Mouse (Mus musculus) adrenal gland, adult 18-20 months (tissue): Measurements from ENCODE around the gene Mvb12b. TPM values are rescaled to one million over a fixed set of nuclear protein-coding genes. Genes with fewer than 3 reads are reported as not detected.

Experiments used
- DNase-seq, 2 experiments: peaks; one replicate each; pipeline ENCODE4 v3.0.0; 2021 to 2022; ENCODE audit warnings: low spot score in 2 of 2
- total RNA-seq, 2 experiments: library from RNA; stranded (reverse); gene quantifications; 1 replicate in 1 of 2; 2 replicates in 1 of 2; pipeline ENCODE4 v1.2.3; 2021

Mvb12b gene
- total RNA-seq, 2 experiments from 2014 or later: 17.4 to 21.9 TPM

DNA sequence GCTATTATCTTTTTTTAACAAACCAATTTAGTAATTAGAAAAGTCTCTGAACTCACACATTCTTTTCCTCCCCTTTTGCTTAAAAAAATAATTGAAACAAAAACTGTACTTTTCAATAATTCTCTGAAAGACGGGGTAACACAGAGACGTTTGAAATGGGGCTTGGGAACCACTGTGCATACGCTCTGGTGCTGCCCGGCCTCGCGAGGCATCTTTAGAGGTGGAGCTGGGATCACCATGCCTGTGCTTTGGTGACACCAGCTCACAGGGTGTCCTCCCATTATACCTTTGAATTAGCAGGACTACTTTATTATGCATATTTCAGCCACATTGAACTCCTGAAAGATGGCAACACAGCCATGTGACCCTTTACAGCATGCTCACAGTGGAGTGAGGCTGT, 101.7 kb downstream of the Mvb12b start:
- DNase-seq: no peak

DNA sequence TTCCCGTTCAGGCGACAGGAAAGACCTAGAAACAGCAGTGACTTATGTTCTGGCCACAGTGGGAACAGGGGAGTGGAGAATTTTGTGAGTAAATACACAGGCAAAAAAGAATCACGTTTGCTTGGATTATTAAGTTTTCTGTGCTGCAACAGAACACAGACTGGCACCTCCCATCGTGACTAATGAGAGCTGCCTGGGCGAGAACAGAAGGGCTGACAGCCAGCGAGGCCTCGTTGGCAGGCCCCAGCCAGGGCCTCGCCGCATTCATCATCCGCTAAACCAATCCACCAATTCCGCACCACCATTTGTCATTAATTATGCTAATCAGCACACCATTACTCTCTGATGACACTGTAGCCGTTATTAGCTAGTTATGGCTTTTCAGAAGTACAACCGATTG, 102.2 kb downstream of the Mvb12b start:
- no peak for DNase-seq

DNA sequence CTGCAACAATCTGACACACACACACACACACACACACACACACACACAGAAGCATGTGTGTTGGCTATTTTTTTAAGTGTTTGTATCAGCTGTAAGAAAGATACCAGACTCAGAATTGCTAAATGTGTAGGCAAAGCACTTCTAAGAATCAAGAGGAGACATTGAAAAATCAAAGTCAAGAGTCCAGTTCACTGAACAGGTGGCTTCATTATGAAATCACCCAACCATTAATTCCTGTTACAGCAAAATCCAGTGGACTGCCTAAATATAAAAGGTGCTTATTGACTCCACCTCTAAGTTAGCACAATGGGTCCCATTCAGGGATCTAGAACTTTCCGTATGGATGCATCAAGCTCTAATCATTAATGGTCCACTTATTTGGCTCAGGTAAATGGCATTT, 103.0 kb downstream of the Mvb12b start:
- DNase-seq: no peak

DNA sequence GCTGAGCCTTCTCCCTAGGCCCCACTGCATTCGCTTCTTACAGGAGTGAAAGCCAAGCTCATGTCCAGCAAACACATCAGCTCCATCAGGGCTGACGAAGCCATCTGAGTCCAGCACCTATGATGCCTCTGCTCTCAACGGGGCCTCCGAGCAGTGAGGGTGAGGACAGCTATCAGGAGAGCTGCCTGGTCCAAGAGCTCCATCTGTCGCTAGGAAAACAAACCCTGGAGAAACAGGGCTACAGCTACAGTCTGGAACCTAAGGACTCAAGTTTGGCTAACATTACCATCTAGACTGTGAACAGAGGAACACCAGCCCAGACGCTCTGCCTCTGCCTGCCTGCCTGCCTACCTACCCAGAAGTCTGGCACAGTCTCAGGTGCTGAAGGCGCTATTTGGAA, 104.3 kb downstream of the Mvb12b start:
- no peak for DNase-seq

DNA sequence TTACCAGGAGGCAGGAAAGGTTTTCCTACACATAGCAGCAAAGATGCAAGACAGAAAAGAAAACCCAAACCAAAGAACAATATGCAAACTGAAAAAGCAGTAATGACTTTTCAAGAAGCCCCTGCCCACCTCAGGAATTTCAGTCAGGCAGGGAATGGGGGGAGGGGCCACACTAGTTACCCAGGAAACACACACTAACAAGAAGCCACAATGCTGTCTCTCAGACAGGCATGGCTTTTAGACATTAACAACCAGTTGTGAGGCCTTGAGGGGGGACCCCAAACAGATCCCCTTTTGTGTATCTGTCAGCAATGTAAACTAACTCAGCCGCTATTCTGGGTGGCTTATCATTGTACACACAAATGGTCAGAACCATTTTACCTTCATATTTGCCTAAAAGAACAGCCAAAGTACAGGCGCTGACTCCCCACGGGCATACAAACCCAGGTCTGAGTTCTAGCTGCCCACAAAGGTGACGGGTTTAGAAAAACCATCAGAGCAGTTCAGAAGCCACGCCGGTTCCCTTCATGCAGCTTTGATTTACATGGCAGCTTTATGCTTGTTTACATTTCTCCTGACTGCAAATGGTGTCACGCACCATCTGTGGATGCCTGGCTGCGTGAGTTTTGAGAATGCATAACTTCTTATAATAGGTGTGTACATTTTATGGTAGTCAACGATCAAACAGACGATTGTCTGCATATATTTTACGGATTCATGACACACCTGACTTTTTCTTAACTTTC, 105.9 kb downstream of the Mvb12b start:
- no peak for DNase-seq

DNA sequence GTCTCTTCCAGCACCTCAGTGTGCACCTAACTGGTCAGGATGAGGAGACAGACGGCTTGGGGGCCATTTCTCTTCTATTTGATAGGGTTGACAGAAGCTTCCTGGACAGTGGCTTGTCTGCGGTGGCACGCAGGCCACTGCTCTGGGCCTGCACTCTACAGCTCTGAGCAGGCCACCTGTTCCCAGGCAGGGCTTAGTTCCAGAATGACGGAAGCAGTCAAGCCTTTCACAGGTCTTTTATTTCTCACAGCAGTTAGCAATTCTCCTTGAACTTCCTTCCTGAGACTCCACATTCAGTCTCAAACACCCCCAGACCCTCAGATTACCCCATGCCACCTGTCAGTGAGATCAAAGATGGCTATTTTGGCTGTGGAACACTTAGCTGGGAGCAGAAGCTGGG, 109.3 kb downstream of the Mvb12b start:
- no peak for DNase-seq

DNA sequence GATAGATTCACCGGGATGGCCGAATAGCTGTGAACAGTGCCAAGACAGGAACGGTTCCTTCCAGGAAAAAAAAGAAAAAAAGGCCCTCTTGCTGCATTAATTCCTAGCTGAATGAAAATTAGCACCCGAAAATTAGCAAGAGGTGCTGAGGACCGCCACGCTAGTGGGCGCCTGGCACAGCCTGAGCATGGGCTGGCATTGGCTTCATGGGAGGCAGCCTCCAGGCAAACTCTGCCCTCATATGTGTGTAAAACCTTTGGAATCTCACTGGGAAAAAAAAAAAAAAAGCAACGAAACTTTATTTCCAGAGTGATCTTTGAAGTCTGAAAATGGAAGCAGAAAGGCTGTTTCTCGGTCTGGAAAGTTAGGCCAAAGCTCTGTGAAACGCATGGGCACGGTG, 110.7 kb downstream of the Mvb12b start:
- DNase-seq: no peak

DNA sequence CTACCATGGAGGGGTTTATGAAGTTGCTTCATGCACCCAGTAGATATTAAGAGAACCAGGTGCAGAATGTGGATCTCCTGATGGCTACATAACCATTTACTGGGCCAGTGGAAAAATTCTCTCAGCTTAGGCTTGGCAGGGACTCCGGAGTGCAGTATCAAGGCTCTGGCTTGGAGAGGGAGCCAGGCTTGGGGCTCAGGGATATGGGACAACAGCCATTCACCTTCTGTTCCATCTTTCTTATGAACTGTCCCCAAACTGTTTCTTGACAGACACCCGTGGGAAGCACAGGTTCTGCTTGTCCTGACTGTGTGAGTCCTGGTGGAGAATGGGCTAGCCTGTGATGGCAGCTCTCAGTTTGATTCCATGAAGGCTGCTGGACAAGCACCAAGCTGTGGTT, 112.9 kb downstream of the Mvb12b start:
- no peak for DNase-seq

DNA sequence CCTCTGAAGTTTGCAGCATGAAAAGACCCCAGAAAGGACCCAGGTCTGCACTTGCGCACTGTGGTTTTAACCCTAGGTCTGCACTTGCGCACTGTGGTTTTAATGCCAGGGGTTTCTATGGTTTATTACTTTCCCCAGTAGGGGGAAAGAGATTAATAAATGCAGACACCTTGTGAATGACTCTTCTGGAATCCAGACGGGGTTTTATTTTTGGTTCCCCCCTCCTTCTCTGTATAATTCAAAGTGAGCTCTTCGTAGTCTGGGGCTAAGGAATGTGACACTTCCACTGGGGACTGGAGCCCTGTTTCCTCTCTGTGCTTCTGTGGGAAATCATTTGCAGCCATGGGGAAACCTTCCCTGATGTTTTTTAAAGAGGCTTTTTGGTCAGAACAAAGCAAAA, 113.6 kb downstream of the Mvb12b start:
- no peak for DNase-seq

DNA sequence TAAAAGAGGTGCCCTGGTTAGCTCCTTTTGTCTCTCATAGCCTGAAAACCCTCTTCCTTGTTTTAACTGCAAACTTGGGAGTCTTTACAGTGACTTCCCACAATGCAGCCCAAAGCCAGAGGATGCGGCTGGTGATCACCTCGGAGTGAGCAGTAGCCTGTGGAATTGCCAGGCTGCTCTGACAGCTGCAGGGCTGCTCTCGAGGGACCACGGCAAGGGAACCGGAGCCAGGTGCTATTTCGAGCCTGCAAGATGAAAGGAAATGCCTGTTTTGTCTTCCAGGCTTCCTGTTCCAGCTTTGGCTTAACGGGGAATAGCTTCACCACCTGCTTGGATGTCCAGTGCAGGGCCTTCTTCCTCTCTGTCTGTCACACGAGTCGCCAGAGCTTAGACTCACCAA, 115.3 kb downstream of the Mvb12b start:
- DNase-seq: no peak

DNA sequence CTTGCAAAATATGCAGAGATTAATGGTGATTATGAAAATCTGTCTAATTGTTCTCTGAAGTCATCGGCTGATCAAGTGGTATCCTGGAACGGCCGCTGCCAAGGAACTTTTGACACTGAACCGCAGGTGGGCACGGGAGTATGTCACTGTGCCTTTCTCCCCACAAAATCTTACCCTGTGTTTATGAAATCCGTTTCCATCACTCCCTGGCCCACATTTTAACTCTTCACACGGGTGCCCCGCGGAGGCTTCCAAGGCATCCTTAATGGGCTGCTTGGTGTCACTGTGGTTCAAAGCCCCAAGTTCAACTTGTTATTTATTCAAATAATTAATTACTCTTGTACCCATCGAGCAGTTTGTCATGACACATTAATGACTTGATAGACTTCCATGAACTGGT, 116.4 kb downstream of the Mvb12b start:
- DNase-seq: no peak

DNA sequence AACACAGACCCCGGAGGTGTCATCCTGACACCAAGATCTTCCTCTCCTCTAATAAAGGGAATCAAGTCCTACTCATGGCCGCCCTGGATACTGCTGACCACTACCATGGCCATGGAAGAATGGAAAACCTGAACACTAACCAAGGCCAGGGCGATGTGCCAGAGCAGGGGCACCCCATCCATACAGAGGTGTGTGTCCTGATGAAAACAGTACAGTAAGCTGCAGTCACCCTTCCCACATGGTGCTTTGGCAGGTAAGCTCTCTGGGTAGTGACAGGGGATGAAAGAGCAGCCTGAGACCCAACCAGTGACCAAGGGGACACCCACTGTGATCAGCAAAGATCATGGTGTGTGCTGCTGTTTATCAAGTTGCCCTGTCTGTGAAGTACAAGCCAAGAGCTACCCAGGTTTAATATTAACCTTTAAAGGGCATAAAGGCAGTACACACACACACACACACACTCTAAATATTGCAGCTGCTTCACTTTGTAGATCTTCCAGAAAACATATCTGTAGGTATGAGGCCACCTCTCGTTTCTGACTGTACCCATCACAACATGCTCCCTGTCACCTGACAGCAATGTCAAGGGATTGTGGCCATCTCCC, 117.1 kb downstream of the Mvb12b start:
- DNase-seq: no peak

DNA sequence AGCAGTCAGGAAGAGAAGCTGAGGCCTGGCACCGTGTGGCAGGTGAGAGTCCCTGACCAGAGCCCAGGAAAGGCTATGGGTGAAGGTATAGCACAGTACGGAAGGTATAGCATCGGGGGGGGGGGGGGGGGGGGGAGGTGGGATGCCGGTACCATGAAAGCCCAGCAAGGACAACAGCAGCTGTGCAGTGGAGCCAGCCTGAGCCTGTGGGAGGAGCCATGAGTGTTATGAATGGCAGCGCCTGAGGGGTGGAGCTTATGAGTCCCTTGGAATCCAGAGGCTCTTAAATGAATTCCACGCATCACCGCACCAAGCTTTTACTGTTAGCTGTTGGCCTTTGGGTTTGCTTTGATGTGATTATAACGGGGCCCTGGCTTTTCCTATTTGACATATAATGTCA, 123.3 kb downstream of the Mvb12b start:
- DNase-seq: no peak

DNA sequence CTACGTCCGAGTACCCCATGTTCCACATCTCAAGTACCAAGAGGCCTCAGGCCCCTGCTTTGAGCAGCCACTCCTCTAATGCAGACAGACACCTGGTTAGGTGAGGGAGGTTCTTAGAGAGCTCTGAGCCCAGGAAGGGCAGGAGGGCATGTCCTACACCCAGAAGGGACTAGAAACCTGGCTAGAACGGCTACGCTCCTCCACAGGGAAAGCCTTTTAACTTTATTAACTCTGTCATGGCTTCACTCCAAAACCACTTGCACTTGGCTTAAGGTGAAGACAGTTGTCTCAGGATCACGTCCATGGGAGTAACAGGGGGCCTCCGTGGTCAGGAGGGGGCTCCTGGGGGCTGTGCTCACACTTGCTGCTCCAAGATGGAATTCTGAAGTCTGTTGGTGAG, 125.5 kb downstream of the Mvb12b start:
- no peak for DNase-seq

DNA sequence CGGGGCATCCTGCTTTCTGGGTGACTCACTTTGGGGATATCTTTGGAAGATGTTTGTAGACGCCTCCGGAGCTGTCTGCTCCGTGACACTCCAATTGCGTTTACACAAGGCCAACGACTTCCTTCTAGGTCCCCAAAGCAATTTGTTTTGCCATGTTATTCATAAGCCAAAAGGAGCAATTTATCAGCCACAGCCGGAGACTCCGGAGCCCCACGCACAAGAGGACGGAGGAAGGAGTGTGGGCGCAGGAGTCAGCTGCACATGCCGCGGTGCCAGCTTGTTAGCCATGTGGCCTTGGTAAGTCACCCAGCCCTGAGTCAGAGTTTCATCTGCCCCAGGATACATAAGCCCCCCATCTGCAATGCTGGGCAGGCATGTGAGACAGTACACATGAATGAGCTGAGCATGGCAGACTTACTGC, 127.2 kb downstream of the Mvb12b start:
- DNase-seq: peak in 1 of 2 experiments; percentile 34

DNA sequence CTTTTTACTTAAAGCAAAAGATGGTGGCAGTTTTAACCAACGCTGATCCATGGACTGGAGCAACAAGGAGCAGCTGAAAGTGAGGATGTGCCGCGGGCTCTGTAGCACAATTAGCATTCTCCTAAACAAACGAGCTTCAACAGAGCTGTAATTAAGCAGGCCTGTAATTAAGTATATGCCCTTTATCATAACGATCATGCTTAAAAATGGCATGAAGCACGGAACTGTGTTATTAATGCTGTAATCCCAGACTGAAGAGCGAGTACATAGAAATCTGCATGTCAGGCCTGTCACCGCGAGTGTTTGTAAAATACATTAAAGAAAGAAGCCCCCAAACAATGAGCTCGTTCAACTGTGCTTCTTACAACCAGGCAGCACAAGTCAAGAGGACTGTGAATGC, 128.3 kb downstream of the Mvb12b start:
- DNase-seq: no peak

DNA sequence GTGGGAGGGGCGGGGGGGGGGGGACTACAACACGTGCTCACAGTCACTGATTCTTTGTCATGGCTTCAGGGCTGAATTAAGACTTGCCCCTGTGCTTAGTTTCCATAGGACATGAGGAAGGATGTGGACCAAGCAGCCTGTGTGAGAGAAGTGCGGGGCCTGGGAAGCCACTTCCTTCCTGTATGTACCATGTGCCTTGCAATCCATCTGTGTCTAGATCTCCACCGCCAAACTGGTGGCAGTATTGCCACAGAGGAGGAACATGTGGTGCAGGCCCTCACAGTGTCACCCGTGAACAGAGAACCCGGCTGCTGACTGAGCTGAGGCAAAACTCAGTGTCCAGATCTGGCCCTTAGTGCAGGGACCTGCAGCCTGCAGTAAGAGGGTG, 132.1 kb downstream of the Mvb12b start:
- no peak for DNase-seq

DNA sequence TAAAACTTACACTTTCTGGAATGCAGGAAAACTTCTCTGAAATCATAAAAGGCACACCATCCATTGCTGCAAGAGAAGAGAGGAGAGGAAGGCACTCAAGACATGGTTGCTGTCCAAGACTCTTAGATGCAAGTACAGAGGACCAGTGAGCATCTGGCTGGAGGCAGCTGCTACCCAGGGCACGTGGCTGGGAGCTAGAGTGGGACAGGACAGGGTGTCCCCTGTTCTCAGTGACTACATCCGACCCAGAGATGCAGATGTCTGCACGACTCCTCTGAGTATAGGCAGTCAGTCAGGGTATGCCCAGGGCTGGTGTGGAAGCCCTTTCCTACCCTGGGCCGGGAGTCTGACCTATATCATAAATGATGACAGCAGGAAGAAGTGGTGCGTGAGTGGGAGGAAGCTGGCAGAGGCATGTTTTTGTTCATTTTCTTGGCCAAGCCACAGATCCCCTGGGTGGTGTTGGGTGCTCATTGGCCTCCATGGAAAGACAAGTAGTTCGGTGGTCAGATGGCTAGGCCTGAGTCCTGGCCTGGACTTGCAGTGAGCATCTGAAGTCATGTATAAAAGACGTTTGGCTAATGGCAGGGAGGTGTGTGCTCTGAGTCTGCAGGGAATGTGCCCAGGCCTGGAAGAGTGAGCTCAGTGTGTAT, 132.6 kb downstream of the Mvb12b start:
- DNase-seq: no peak

DNA sequence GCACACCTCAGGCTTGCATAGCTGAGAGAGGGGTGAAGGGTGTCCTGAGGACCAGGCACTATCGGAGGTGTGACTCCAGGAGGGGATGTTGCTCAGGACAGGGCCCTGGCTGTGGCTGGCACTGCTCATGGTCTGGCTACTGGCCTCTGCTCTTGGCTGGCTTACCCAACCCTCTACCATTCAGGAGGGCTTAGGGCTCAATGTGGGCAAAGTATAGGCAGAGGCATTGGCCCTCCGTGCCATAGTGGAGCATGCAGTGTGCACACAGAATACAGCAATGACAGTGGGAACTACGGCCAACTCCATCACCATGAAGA, 133.5 kb downstream of the Mvb12b start:
- DNase-seq: no peak

DNA sequence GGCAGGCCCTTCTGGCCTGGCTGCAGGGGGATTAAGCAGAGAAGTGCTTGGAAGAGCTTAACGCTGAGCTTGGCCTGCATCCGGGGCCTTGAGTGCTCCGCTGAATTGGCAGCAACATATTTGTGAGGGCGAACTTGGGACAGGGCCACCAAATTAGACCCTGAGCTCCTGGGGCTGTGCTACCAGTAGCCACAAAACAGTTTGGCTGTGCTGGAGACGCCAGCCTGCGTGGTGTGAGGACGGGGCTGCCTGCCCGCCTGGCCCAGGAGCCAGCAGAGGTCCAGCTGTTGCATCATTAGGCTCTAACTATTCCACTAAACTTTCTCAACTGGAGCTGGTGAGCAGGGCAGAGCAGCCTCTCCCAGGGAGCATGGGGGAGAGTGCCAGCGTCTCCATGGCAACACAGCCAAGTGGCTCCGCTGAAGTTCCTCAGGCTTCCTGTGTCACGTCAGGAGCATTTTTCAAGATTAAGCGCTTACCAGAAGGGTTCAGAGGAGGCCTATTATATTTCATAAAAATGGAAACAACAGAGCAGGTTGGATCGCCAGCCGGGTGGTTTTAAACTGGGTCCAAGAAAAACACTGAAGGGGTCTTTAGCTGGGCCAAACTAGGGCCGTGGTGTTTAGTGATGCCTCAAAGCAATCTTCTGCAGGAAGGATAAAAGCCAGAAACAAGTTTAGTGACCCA, 134.0 kb downstream of the Mvb12b start:
- DNase-seq: peak; percentile 68 to 70

DNA sequence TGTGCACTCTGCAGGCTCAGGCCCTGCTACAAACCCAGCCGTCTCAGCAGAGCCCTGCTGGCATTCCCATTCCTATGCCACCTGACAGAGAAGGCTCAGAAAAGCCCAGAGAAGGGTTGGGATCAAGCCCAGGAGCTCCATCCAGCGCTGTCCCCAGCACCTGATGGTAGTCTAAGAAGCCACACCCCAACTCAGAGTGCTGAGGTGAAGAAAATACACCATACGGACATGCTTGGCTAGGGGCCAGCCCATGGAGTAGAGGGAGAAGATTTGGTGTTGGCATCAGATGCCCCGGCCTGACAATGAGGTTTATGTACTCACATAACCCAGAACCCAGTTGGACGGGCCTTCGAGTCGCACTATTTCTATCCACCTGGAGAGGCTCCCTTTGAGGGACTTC, 137.1 kb downstream of the Mvb12b start:
- DNase-seq: no peak

DNA sequence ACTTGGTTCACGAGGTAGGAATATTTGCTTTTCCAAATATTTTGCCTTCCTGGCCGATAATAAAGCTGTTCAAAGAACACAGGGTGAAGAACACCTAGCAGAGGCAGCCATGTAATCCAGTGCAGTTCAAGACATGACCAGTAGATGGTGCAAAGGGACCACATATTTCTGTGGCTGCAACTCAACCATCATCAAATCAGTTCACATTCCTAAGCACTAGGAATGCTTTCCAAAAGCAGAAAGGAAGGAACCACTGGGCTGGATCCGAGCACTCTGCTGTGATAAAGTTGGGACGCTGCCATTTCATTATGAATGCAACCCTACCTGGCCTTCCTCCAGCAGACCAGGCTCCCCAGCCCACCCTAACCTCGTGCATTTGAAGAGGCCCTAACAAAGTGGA, 141.3 kb downstream of the Mvb12b start:
- peak; percentile 64 to 76 for DNase-seq
